Mouse (Mus musculus): Measurements from ENCODE around the gene Pex16. TPM values are rescaled to one million over a fixed set of nuclear protein-coding genes. Genes with fewer than 3 reads are reported as not detected.

The Pex16 gene
- polyA plus RNA-seq, 1 experiment from 2014 or later, result 33.8 TPM

GRCm38 (mm10) chr2:92405687-92406086 lies 31.2 kb downstream of the Pex16 start:
- H3K9me3 ChIP-seq (replicated peaks), result no peaks in the 10 kb centered on the region
- peaks cover 74% of the 10 kb centered on the region for H3K36me3 ChIP-seq (ENCODE audit: poor library complexity, severe bottlenecking)
- WGBS, result 91% methylated on average over 7 of the region's 7 CpGs
- H3K4me2 ChIP-seq, result no peak overlapping the region
- H3K4me3 ChIP-seq, result no peak overlapping the region
- H3K4me1 ChIP-seq, result peaks cover 6% of the 10 kb centered on the region
- H3K9ac ChIP-seq, result no peak overlapping the region
- no peak for ATAC-seq
- no peaks in the 10 kb centered on the region for H3K27me3 ChIP-seq
- H3K27ac ChIP-seq, result no peak overlapping the region

DNA sequence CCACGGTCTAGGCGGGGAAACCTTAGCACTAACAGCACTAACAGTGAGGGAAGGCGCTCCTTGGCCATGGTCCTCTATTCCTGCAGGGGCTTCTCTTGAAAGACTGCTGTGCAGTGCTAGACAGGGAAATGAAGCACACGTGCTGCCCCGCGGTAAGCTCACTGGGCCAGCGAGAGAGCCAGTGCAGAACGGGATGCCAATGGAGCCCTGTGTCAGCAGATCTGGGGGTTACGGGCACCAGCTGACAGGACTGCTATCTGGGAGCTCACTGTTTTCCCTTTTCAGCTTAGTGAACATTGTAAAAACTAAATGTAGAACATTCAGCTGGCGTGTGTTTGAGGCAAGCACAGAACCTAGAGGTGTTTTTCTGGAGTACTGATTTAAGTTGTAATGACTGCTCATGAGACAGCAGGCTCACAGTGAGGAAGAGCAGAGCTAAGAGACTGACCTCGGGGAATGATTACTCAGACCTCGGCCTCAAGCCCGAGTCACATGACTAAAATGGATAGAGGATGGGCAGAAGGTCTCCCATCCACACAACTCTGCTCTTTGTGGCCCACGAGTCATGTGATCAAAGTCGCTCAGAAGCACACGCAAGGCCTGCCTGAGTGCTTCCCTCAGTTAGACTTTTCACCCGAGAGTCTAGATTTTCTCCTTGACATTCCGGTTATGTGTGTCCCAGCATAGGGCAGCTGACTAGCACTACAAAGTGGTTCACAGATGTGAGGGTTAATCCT lies 34.0 kb downstream of the Pex16 start:
- Histone ChIP-seq H3K4me3 (no peak overlapping the region), H3K4me2 (no peak overlapping the region), H3K4me1 (no peaks in the 10 kb centered on the region), H3K9ac (no peak overlapping the region), H3K36me3 (ENCODE audit: poor library complexity, severe bottlenecking) (peaks cover 98% of the 10 kb centered on the region), H3K9me3 (replicated peaks) (no peaks in the 10 kb centered on the region), H3K27ac (no peak overlapping the region), H3K27me3 (no peaks in the 10 kb centered on the region)
- 93% methylated on average over 18 of the region's 18 CpGs for WGBS
- ATAC-seq, result no peak

DNA sequence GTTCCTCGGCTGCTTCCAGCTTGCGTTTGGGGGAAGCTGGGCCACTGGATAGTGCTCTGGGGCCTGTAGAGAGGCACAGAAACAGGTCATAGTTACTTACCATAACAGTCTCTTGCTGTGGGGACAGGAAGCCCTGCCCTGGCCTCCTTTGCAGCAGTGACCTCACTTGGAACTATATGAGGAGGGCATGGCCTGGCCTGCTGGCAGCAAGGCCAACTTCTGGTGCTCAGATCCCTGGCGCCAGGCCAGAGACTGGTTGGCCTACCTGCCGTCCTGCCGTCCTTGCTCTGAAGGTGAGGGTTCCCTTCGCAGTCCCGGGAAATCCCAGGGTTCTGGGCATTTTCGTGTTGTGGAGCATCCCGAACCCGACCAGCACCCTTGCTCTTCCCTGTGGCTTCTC lies 37.2 kb downstream of the Pex16 start:
- no peak overlapping the region for H3K4me2 ChIP-seq
- ATAC-seq, result no peak
- H3K27ac ChIP-seq, result no peak overlapping the region
- H3K4me1 ChIP-seq, result no peaks in the 10 kb centered on the region
- no peaks in the 10 kb centered on the region for H3K27me3 ChIP-seq
- no peak overlapping the region for H3K4me3 ChIP-seq
- no peaks in the 10 kb centered on the region for H3K9me3 ChIP-seq (replicated peaks)
- H3K9ac ChIP-seq, result no peak overlapping the region
- WGBS, result 95% methylated on average over 10 of the region's 10 CpGs
- H3K36me3 ChIP-seq (ENCODE audit: poor library complexity, severe bottlenecking), result peaks cover 99% of the 10 kb centered on the region

DNA sequence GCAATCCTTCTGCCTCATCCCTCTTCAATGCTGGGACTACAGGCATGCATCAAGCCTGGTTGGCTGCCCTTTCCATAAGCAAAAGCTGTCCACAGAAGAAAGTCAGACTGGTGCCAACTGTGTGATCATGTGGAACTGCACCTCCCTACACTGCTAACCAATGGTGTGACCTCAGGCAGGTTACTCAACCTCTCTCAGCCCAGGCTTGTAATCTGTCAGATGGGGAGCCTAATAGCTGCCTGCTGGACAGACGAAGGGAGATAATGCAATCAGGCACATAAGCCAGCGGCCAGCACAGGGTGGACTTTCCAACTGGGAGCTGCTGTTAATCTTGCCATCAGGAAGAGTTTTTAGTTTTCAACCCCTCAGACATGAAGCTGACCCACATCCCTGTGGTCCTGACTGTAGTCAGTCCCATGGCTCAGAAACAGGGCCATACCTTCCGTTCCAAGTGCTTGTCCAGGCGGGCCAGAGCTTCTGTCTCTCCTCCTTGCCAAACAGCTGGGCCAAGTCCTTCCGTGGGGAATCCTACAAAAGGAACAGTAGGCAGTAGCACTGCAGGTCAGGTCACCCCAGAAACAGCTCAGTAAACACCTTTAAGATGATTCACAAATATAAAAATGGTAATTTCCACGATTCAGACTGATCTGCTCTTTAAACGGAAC lies 47.4 kb downstream of the Pex16 start:
- Histone ChIP-seq H3K4me2 (no peak overlapping the region), H3K4me1 (peaks cover 35% of the 10 kb centered on the region), H3K36me3 (ENCODE audit: poor library complexity, severe bottlenecking) (peaks cover 73% of the 10 kb centered on the region), H3K27ac (no peak overlapping the region; the same call in 1 of the 2 replicates), H3K27me3 (no peaks in the 10 kb centered on the region), H3K4me3 (no peak overlapping the region), H3K9ac (no peak overlapping the region), H3K9me3 (replicated peaks) (no peaks in the 10 kb centered on the region)
- ATAC-seq, result no peak
- 95% methylated on average over 7 of the region's 7 CpGs for WGBS

- H3K27ac ChIP-seq, result no peak overlapping the region; the same call in 1 of the 2 replicates
- H3K4me3 ChIP-seq, result no peak overlapping the region
- no peak for ATAC-seq
- no peak overlapping the region for H3K4me2 ChIP-seq
- 79% methylated on average over 10 of the region's 10 CpGs for WGBS
- peaks cover 36% of the 10 kb centered on the region for H3K4me1 ChIP-seq
- H3K27me3 ChIP-seq, result no peaks in the 10 kb centered on the region
- H3K36me3 ChIP-seq (ENCODE audit: poor library complexity, severe bottlenecking), result peaks cover 66% of the 10 kb centered on the region
- no peaks in the 10 kb centered on the region for H3K9me3 ChIP-seq (replicated peaks)
- no peak overlapping the region for H3K9ac ChIP-seq
Observed at GRCm38 (mm10) chr2:92422388-92423135, 48.1 kb downstream of the Pex16 start.

DNA sequence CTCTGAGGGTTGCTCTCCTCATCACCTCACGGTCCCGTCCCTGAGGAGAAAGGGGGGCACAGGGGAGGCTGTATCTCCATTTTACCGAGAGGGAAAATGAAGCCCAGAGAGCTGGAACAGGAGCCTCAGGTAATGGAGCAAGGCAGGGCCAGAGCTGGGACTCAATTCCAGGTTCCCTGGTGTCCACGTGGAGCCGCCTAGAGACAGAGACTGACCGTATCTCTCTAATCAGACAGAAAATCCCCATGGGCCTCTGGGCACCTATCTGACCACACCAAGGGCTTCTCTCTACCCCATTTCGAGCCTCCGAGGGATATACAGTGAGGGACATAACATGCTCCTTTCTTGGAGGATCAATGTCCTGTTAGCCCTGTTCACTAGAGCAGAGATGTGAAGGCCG lies 48.7 kb downstream of the Pex16 start:
- Histone ChIP-seq H3K4me1 (peaks cover 42% of the 10 kb centered on the region), H3K9me3 (replicated peaks) (no peaks in the 10 kb centered on the region), H3K4me3 (no peak overlapping the region), H3K4me2 (no peak overlapping the region), H3K36me3 (ENCODE audit: poor library complexity, severe bottlenecking) (peaks cover 60% of the 10 kb centered on the region), H3K27me3 (no peaks in the 10 kb centered on the region), H3K9ac (0 out of 2 replicates have a peak overlapping the region, but pooled peaks have one; percentile 8), H3K27ac (peak overlapping the region; percentile 73; the same call in 1 of the 2 replicates)
- WGBS, result 94% methylated on average over 9 of the region's 9 CpGs
- ATAC-seq, result no peak

DNA sequence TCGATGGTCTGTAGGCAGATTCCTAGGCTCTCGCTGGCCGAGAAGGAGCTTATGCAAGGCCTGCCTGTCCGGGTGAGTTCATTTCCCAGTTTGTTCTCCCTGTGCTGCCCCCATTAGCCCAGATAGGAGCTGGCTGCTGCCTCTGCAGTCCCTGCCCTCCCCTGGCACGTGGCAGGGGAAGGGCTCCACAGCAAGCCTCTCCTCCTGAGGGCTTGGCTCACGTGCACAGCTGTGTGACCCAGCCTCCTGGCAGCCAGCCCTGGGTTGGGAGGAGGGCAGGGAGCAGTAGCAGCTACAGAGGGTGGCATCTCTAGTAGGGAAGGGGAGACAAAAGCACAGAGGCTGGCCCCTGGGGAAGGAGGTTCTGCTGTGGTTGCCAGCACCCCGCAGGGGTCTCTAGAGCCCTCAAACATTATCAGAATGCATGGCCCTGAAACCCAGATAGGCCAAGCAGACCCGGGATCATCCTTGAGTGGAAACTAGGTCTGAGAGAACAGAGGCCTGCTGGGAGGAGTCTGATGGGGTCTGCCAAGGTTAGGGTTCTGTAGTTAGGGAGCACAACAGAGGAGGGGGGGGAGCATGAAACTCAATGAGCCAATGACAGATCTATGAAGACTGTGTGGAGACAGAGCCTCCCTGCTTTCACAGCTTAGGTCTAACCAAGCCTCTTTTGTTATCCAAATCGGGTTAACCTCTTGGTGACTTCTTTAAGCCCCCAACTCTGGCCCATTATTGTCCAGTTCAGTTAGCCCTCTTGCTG lies 49.4 kb downstream of the Pex16 start:
- Histone ChIP-seq H3K27ac (peak overlapping the region; percentile 73), H3K27me3 (no peaks in the 10 kb centered on the region), H3K36me3 (ENCODE audit: poor library complexity, severe bottlenecking) (peaks cover 53% of the 10 kb centered on the region), H3K4me1 (peaks cover 49% of the 10 kb centered on the region), H3K4me3 (no peak overlapping the region), H3K9ac (no peak overlapping the region), H3K9me3 (replicated peaks) (no peaks in the 10 kb centered on the region), H3K4me2 (0 out of 2 replicates have a peak overlapping the region, but pooled peaks have one; percentile 4)
- 64% methylated on average over 9 of the region's 9 CpGs for WGBS
- peak; percentile 71 for ATAC-seq

DNA sequence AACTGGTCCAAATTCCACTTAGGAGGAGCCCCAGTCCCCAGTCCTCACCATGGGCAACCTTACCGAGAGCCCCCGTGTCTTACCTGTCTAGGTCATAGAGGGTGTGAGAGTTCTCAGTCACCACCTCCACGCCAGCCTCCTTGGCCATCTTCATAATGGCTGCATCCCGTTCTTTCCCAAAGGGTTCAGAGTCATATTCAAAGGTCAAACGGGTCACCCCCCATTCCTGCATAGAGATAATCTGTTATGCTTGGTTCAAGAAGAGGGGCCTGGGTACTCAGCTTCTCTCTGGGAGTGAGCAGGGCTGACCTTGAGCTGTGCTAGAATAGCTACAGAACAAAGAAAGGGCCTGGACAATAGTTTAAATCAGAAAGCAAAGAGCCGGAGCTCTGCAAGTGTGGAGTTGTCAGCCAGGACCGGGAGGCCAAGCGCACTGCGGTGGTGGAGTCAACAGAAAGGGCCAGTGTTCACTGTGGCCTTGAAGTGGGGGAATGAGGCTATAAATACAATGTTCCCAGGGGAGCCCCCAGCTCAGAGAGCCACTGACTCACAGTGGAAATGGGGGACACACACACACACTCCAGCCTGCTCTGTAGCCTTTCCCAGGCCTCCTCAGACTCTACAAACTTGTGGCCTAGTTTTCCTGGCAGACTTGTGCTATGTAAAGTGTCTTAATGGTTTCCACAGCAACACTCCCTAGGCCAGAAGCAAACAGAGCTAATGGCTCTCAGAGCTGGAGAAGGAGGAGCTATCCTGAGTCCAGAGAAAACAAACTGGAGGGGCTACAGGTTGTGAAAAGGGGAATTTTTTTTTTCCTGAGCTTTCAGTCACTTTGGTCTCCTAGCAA lies 50.2 kb downstream of the Pex16 start:
- Histone ChIP-seq H3K36me3 (ENCODE audit: poor library complexity, severe bottlenecking) (peaks cover 45% of the 10 kb centered on the region), H3K27me3 (no peaks in the 10 kb centered on the region), H3K4me1 (peaks cover 54% of the 10 kb centered on the region), H3K4me2 (peak overlapping the region; percentile 37; the same call in 1 of the 2 replicates), H3K9ac (no peak overlapping the region; the same call in 1 of the 2 replicates), H3K9me3 (replicated peaks) (no peaks in the 10 kb centered on the region), H3K27ac (peak overlapping the region; percentile 73), H3K4me3 (no peak overlapping the region)
- WGBS, result 40% methylated on average over 9 of the region's 9 CpGs
- ATAC-seq, result peak; percentile 76

- no peak overlapping the region for H3K4me3 ChIP-seq
- ATAC-seq, result no peak; the same call in 1 of the 2 replicates
- H3K27ac ChIP-seq, result peak overlapping the region; percentile 73
- H3K9me3 ChIP-seq (replicated peaks), result no peaks in the 10 kb centered on the region
- H3K4me1 ChIP-seq, result peaks cover 56% of the 10 kb centered on the region
- no peak overlapping the region for H3K4me2 ChIP-seq
- no peak overlapping the region for H3K9ac ChIP-seq
- peaks cover 39% of the 10 kb centered on the region for H3K36me3 ChIP-seq (ENCODE audit: poor library complexity, severe bottlenecking)
- no peaks in the 10 kb centered on the region for H3K27me3 ChIP-seq
- 62% methylated on average over 4 of the region's 4 CpGs for WGBS
Observed at GRCm38 (mm10) chr2:92425366-92425765, 50.9 kb downstream of the Pex16 start.

DNA sequence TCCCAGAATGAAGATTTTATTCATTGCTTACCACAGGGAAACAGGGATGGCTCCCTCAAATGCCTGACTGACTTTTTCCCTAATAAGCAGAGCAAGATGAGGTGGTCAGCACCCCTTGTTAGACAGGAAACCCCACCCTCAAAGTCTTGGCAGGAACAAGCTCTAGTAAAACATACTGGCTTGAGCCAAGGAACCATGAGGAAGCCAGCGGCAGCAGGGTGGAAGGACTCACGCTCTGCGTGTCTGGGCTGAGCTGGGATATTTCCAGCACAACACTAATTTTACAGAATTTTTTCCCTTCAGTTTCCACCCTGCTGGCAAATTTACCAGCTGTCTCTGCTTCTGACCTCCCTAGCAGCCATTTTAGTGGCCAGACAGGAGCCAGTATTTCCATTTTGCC lies 52.0 kb downstream of the Pex16 start:
- no peak for ATAC-seq

GRCm38 (mm10) chr2:92427882-92428281 lies 53.4 kb downstream of the Pex16 start:
- no peak; the same call in 1 of the 2 replicates for ATAC-seq
- no peak overlapping the region for H3K4me3 ChIP-seq
- H3K9me3 ChIP-seq (replicated peaks), result no peaks in the 10 kb centered on the region
- peaks cover 81% of the 10 kb centered on the region for H3K4me1 ChIP-seq
- H3K27me3 ChIP-seq, result no peaks in the 10 kb centered on the region
- H3K9ac ChIP-seq, result no peak overlapping the region
- H3K27ac ChIP-seq, result 0 out of 2 replicates have a peak overlapping the region, but pooled peaks have one; percentile 37
- 49% methylated on average over 6 of the region's 6 CpGs for WGBS
- H3K36me3 ChIP-seq (ENCODE audit: poor library complexity, severe bottlenecking), result peaks cover 13% of the 10 kb centered on the region
- H3K4me2 ChIP-seq, result no peak overlapping the region

More for the DNA sequence above, 52.0 kb downstream of the Pex16 start:
- no peaks in the 10 kb centered on the region for H3K9me3 ChIP-seq (replicated peaks)
- H3K27me3 ChIP-seq, result no peaks in the 10 kb centered on the region
- peaks cover 28% of the 10 kb centered on the region for H3K36me3 ChIP-seq (ENCODE audit: poor library complexity, severe bottlenecking)
- no peak overlapping the region for H3K4me3 ChIP-seq
- peaks cover 67% of the 10 kb centered on the region for H3K4me1 ChIP-seq
- no peak overlapping the region for H3K9ac ChIP-seq
- H3K4me2 ChIP-seq, result no peak overlapping the region
- peak overlapping the region; percentile 4; the same call in 1 of the 2 replicates for H3K27ac ChIP-seq
- 90% methylated on average over 3 of the region's 3 CpGs for WGBS
